Mouse (Mus musculus) E14TG2a.4 (cell line): ENCODE data around the gene Plcl2.

ENCODE experiments used
- H3K27me3 ChIP-seq: 2 replicates; pipeline ENCODE4 v1.6.1; 2014; ENCODE audit warnings: low read length, control low read depth; ENCODE audit not compliant: insufficient read depth
- H3K36me3 ChIP-seq: 2 replicates; pipeline ENCODE4 v1.6.1; 2014; ENCODE audit warnings: low read length, control low read depth; ENCODE audit not compliant: insufficient read depth
- H3K4me1 ChIP-seq: replicated peaks from 2 replicates; pipeline ENCODE4 v1.6.1; 2014; ENCODE audit warnings: low read depth, low read length, control low read depth
- H3K4me3 ChIP-seq: replicated peaks from 2 replicates; pipeline ENCODE4 v1.5.1; 2014; ENCODE audit warnings: mild to moderate bottlenecking, low read length
- H3K9me3 ChIP-seq: 2 replicates; pipeline ENCODE4 v1.6.1; 2014; ENCODE audit warnings: low read length, control low read depth
- CTCF ChIP-seq: conservative IDR thresholded peaks from 2 replicates; pipeline ENCODE4 v1.5.1; 2014; ENCODE audit warnings: low read length
- NANOG ChIP-seq: IDR thresholded peaks from 2 replicates; pipeline ENCODE4 v1.6.1; 2014; ENCODE audit warnings: borderline replicate concordance, low read length, mixed read lengths
- POU5F1 ChIP-seq: IDR thresholded peaks from 2 replicates; pipeline ENCODE4 v1.6.1; 2014; ENCODE audit warnings: low read length, borderline replicate concordance

Gene Plcl2

GRCm38 (mm10) chr17:50729577-50729976, 220.4 kb downstream of the Plcl2 start:
- H3K4me3 ChIP-seq = no peak overlapping the region
- H3K4me1 ChIP-seq = peaks cover 6% of the 10 kb centered on the region; the same call in 1 of the 2 replicates
- TF ChIP-seq CTCF = no peak
- no peak for TF ChIP-seq NANOG
- no peak for TF ChIP-seq POU5F1
- H3K36me3 ChIP-seq = no peaks in the 10 kb centered on the region
- peaks cover 12% of the 10 kb centered on the region for H3K27me3 ChIP-seq
- H3K9me3 ChIP-seq = no peaks in the 10 kb centered on the region

- H3K4me3 ChIP-seq = no peak overlapping the region
- no peaks in the 10 kb centered on the region for H3K9me3 ChIP-seq
- H3K36me3 ChIP-seq = no peaks in the 10 kb centered on the region
- TF ChIP-seq POU5F1 (no peak), NANOG (no peak), CTCF (no peak)
- H3K27me3 ChIP-seq = peaks cover 12% of the 10 kb centered on the region
- H3K4me1 ChIP-seq = no peaks in the 10 kb centered on the region
Measured at GRCm38 (mm10) chr17:50730896-50731295, 221.7 kb downstream of the Plcl2 start.

DNA sequence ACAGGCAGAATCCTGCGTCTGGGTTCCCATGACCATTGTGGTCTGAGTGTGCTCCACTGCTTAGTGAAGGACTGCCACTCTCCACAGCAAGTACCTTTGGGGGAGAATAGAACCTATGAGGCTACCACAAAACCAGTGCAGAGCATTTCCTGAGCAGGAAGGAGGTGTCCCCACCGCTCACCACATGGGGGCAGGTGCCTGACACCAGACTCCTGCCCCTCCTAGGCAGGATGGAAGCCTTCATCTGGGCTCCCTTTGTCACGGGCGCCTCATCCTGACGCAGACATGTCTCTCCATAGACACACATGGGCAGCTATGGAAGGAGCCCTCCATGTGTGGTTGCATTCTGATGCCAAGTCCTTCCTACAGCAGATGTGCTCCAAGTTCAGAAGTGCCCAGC, 222.7 kb downstream of the Plcl2 start:
- H3K4me3 ChIP-seq = no peak overlapping the region
- no peaks in the 10 kb centered on the region for H3K4me1 ChIP-seq
- peaks cover 12% of the 10 kb centered on the region for H3K27me3 ChIP-seq
- no peaks in the 10 kb centered on the region for H3K36me3 ChIP-seq
- TF ChIP-seq POU5F1 = no peak
- no peak for TF ChIP-seq CTCF
- TF ChIP-seq NANOG = no peak
- H3K9me3 ChIP-seq = no peaks in the 10 kb centered on the region

GRCm38 (mm10) chr17:50733390-50733789, 224.2 kb downstream of the Plcl2 start:
- TF ChIP-seq POU5F1 (no peak), NANOG (no peak), CTCF (no peak)
- H3K4me3 ChIP-seq = no peak overlapping the region

GRCm38 (mm10) chr17:50734781-50735180, 225.6 kb downstream of the Plcl2 start:
- Histone ChIP-seq H3K4me3 (no peak overlapping the region), H3K27me3 (0 out of 2 replicates have a peak, but pooled peaks cover 2% of the 10 kb centered on the region), H3K9me3 (no peaks in the 10 kb centered on the region), H3K4me1 (no peaks in the 10 kb centered on the region), H3K36me3 (no peaks in the 10 kb centered on the region)
- TF ChIP-seq CTCF = no peak
- TF ChIP-seq NANOG = no peak
- no peak for TF ChIP-seq POU5F1

More at GRCm38 (mm10) chr17:50733390-50733789, 224.2 kb downstream of the Plcl2 start:
- Histone ChIP-seq H3K36me3 (no peaks in the 10 kb centered on the region), H3K27me3 (0 out of 2 replicates have a peak, but pooled peaks cover 3% of the 10 kb centered on the region), H3K9me3 (no peaks in the 10 kb centered on the region), H3K4me1 (no peaks in the 10 kb centered on the region)

- Histone ChIP-seq H3K36me3 (no peaks in the 10 kb centered on the region), H3K4me3 (no peak overlapping the region), H3K9me3 (no peaks in the 10 kb centered on the region), H3K27me3 (no peaks in the 10 kb centered on the region), H3K4me1 (no peaks in the 10 kb centered on the region)
- no peak for TF ChIP-seq POU5F1
- no peak for TF ChIP-seq NANOG
- TF ChIP-seq CTCF = no peak
Measured at GRCm38 (mm10) chr17:50735382-50735954, 226.3 kb downstream of the Plcl2 start.

DNA sequence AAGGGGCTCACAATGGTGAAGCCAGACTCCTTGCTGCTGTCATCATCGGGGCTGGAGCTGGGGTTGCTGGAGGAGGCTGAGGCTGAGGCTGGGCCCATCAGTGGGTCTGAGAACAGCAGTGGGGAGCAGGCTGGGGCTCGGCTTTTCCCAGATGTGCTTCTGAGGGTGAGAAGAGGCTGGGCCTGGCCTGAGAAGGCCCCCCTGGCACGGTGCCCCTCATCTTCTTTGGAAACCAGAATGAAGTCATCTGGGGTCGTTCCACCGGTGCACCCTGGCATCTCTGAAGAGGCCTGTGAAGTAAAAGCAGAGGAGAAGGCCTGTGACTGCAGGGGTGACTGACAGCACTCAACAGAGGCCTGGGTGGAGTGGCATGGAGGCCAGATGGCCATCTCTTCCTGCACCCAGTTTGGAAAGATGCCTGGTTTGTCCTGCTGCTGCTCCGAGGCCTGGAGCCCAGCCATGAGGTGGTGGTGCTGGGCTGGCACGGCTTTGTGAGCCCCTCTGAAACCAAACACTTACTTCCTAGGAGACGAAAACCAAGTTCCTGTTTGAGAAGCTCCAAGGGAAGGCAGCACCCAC, 226.8 kb downstream of the Plcl2 start:
- TF ChIP-seq NANOG = no peak
- TF ChIP-seq POU5F1 = no peak
- no peak for TF ChIP-seq CTCF
- no peaks in the 10 kb centered on the region for H3K9me3 ChIP-seq
- H3K4me1 ChIP-seq = no peaks in the 10 kb centered on the region
- no peaks in the 10 kb centered on the region for H3K36me3 ChIP-seq
- no peaks in the 10 kb centered on the region for H3K27me3 ChIP-seq
- H3K4me3 ChIP-seq = no peak overlapping the region

DNA sequence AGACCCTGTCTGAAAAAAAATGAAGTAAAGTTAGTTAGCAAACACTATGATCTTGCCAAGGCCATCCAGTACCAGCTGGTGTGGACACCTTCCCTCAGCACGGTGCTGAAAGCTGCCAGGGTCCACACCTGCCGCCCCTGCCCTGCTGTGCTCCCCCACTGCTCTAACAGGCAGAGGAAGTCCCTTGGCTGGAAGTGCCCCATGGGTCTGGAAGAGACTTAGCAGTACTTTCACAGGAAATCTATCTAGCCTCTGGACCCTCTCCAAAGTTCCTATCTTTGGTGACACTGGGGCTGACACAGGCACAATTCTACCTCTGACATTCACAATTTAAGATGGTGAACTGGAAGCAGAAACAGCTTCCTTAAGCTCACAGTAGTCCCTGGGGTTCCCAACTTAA, 227.9 kb downstream of the Plcl2 start:
- no peaks in the 10 kb centered on the region for H3K27me3 ChIP-seq
- no peaks in the 10 kb centered on the region for H3K36me3 ChIP-seq
- H3K4me3 ChIP-seq = no peak overlapping the region
- no peak for TF ChIP-seq NANOG
- TF ChIP-seq POU5F1 = no peak
- no peak for TF ChIP-seq CTCF
- H3K9me3 ChIP-seq = no peaks in the 10 kb centered on the region
- no peaks in the 10 kb centered on the region for H3K4me1 ChIP-seq
